Mouse (Mus musculus) myocyte (in vitro differentiated cells): Measurements from ENCODE around the gene Steap2. TPM values are rescaled to one million over a fixed set of nuclear protein-coding genes. Genes with fewer than 3 reads are reported as not detected.

Experiments
- H3K27me3 ChIP-seq: one replicate; pipeline ENCODE4 v1.6.1; 2011; ENCODE audit not compliant: control insufficient read depth, insufficient read depth, insufficient read length
- H3K36me3 ChIP-seq: one replicate; pipeline ENCODE4 v1.6.1; 2011; ENCODE audit not compliant: control insufficient read depth, insufficient read depth
- H3K4me2 ChIP-seq: one replicate; pipeline ENCODE4 v1.6.1; 2011; ENCODE audit warnings: low read depth, control low read depth
- H3K4me3 ChIP-seq: one replicate; pipeline ENCODE4 v1.5.1; 2011; ENCODE audit warnings: mild to moderate bottlenecking, control low read depth, moderate library complexity
- H3K79me2 ChIP-seq: one replicate; pipeline ENCODE4 v1.6.1; 2011; ENCODE audit not compliant: control insufficient read depth, insufficient read depth
- H3ac ChIP-seq: one replicate; pipeline ENCODE4 v1.6.1; 2011; ENCODE audit not compliant: control insufficient read depth, insufficient read length
- CEBPB ChIP-seq: IDR thresholded peaks from 2 replicates; pipeline ENCODE4 v1.6.1; 2011; ENCODE audit warnings: mild to moderate bottlenecking, moderate library complexity; ENCODE audit not compliant: poor library complexity, insufficient read depth, severe bottlenecking
- E2F4 ChIP-seq: IDR thresholded peaks from one replicate; pipeline ENCODE4 v1.6.1; 2011; ENCODE audit warnings: mild to moderate bottlenecking, control low read depth, moderate library complexity; ENCODE audit not compliant: insufficient read depth
- MAX ChIP-seq: IDR thresholded peaks from one replicate; pipeline ENCODE4 v1.6.1; 2011; ENCODE audit warnings: low read depth, mild to moderate bottlenecking, control low read depth
- MYOD1 ChIP-seq, 3 experiments: IDR thresholded peaks; one replicate each; pipeline ENCODE4 v1.6.1; 2011; ENCODE audit warnings: control low read depth in 2 of 3, low read depth in 2 of 3, mild to moderate bottlenecking in 2 of 3, moderate library complexity in 1 of 3; ENCODE audit not compliant: insufficient read length in 2 of 3, control insufficient read depth in 1 of 3
- MYOG ChIP-seq, 3 experiments: IDR thresholded peaks; one replicate each; pipeline ENCODE4 v1.6.1; 2011; ENCODE audit warnings: control low read depth in 2 of 3, low read depth in 2 of 3, mild to moderate bottlenecking in 2 of 3; ENCODE audit not compliant: insufficient read length in 2 of 3, control insufficient read depth in 1 of 3, insufficient read depth in 1 of 3
- POLR2A ChIP-seq: IDR thresholded peaks from one replicate; pipeline ENCODE4 v1.6.1; 2011; ENCODE audit warnings: low read depth, mild to moderate bottlenecking, control low read depth, moderate library complexity; ENCODE audit not compliant: insufficient read length
- POLR2AphosphoS2 ChIP-seq: IDR thresholded peaks from one replicate; pipeline ENCODE4 v1.6.1; 2011; ENCODE audit warnings: low read depth, control low read depth; ENCODE audit not compliant: insufficient read length
- REST ChIP-seq: IDR thresholded peaks from one replicate; pipeline ENCODE4 v1.6.1; 2011; ENCODE audit warnings: mild to moderate bottlenecking, control low read depth, moderate library complexity; ENCODE audit not compliant: insufficient read depth, insufficient read length
- SRF ChIP-seq: IDR thresholded peaks from one replicate; pipeline ENCODE4 v1.6.1; 2011; ENCODE audit warnings: low read depth; ENCODE audit not compliant: control insufficient read depth, insufficient read length
- TCF12 ChIP-seq: IDR thresholded peaks from one replicate; pipeline ENCODE4 v1.6.1; 2011; ENCODE audit warnings: mild to moderate bottlenecking, control low read depth; ENCODE audit not compliant: poor library complexity, insufficient read depth, severe bottlenecking
- TCF3 ChIP-seq: IDR thresholded peaks from one replicate; pipeline ENCODE4 v1.6.1; 2011; ENCODE audit warnings: low read depth, control low read depth; ENCODE audit not compliant: insufficient read length
- USF1 ChIP-seq: IDR thresholded peaks from one replicate; pipeline ENCODE4 v1.6.1; 2011; ENCODE audit warnings: low read depth, mild to moderate bottlenecking, control low read depth, moderate library complexity
- polyA plus RNA-seq: library from polyadenylated mRNA; unstranded; fragments of >200 nt; fragmentation: generic; extraction: Trizol; gene quantifications from one replicate; pipeline ENCODE4 v1.2.1, GENCODE M21; 2012; ENCODE audit warnings: missing spikeins

Steap2 gene
- polyA plus RNA-seq, 1 experiment: 15.5 TPM

GRCm38 (mm10) chr5:5676082-5676481 lies 18.3 kb downstream of the Steap2 start:
- no peak overlapping the region for H3ac ChIP-seq
- no peak overlapping the region for H3K4me2 ChIP-seq
- no peaks in the 10 kb centered on the region for H3K79me2 ChIP-seq
- peaks cover 32% of the 10 kb centered on the region for H3K36me3 ChIP-seq
- no peaks in the 10 kb centered on the region for H3K27me3 ChIP-seq
- H3K4me3 ChIP-seq: no peak overlapping the region
- TF ChIP-seq MAX (no peak), MYOD1 (IDR thresholded peaks at IDR 0.05; ENCODE audit: control insufficient read depth in 1 of 3, insufficient read length in 2 of 3, low read depth in 2 of 3) (peak in 2 of 3 experiments; percentile 88 to 89), MYOG (IDR thresholded peaks at IDR 0.05; ENCODE audit: control insufficient read depth in 1 of 3, insufficient read depth in 1 of 3, insufficient read length in 2 of 3, low read depth in 2 of 3) (no peak)

DNA sequence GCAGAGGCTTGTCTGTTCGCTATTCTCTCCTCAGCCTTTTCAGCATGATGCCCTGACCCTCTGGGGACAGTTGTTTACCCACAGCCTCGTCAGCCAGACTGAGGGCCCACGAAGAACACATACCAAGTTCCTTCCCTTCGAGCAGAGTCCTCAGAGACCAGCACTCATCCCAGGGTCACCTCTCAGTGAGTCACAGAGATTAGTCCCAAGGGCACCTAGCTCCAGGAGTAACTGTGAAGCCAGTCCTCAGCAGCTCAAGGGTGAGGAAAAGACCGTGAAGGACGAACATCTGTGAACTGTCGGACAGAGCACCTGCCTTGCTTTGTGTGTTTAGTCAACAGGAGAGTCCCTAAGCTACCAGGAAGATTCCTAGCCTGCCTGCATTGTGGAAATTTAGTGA lies 25.5 kb downstream of the Steap2 start:
- H3K4me2 ChIP-seq: no peak overlapping the region
- TF ChIP-seq MYOG (IDR thresholded peaks at IDR 0.05; ENCODE audit: control insufficient read depth in 1 of 3, insufficient read depth in 1 of 3, insufficient read length in 2 of 3, low read depth in 2 of 3) (no peak), SRF (no peak), CEBPB (no peak), REST (no peak), POLR2A (no peak), E2F4 (no peak), MYOD1 (IDR thresholded peaks at IDR 0.05; ENCODE audit: control insufficient read depth in 1 of 3, insufficient read length in 2 of 3, low read depth in 2 of 3) (no peak), USF1 (no peak), MAX (no peak), TCF12 (no peak)
- no peak overlapping the region for H3ac ChIP-seq
- no peaks in the 10 kb centered on the region for H3K79me2 ChIP-seq
- H3K4me3 ChIP-seq: no peak overlapping the region
- H3K27me3 ChIP-seq: no peaks in the 10 kb centered on the region
- peaks cover 21% of the 10 kb centered on the region for H3K36me3 ChIP-seq

- Histone ChIP-seq H3K4me3 (peak overlapping the region; percentile 33), H3ac (peak overlapping the region; percentile 45), H3K4me2 (peak overlapping the region; percentile 95), H3K79me2 (no peaks in the 10 kb centered on the region), H3K27me3 (no peaks in the 10 kb centered on the region), H3K36me3 (peaks cover 4% of the 10 kb centered on the region)
- TF ChIP-seq MYOD1 (IDR thresholded peaks at IDR 0.05; ENCODE audit: control insufficient read depth in 1 of 3, insufficient read length in 2 of 3, low read depth in 2 of 3) (no peak), TCF12 (no peak), MYOG (IDR thresholded peaks at IDR 0.05; ENCODE audit: control insufficient read depth in 1 of 3, insufficient read depth in 1 of 3, insufficient read length in 2 of 3, low read depth in 2 of 3) (no peak), MAX (no peak), USF1 (no peak), TCF3 (no peak), REST (no peak), POLR2A (no peak), SRF (no peak), CEBPB (no peak), E2F4 (no peak), POLR2AphosphoS2 (no peak)
Observed at GRCm38 (mm10) chr5:5664371-5664926, 29.9 kb downstream of the Steap2 start.

- H3K36me3 ChIP-seq: peaks cover 4% of the 10 kb centered on the region
- no peaks in the 10 kb centered on the region for H3K27me3 ChIP-seq
- TF ChIP-seq USF1: no peak
- no peak for TF ChIP-seq MAX
- no peak for TF ChIP-seq E2F4
- TF ChIP-seq POLR2AphosphoS2: peak; percentile 75
- TF ChIP-seq MYOG (IDR thresholded peaks at IDR 0.05; ENCODE audit: control insufficient read depth in 1 of 3, insufficient read depth in 1 of 3, insufficient read length in 2 of 3, low read depth in 2 of 3): no peak
- peak; percentile 21 for TF ChIP-seq POLR2A
- no peak for TF ChIP-seq TCF3
- TF ChIP-seq CEBPB: no peak
- no peak for TF ChIP-seq TCF12
- no peak for TF ChIP-seq REST
- no peak for TF ChIP-seq SRF
- peak in 1 of 3 experiments; percentile 5 for TF ChIP-seq MYOD1 (IDR thresholded peaks at IDR 0.05; ENCODE audit: control insufficient read depth in 1 of 3, insufficient read length in 2 of 3, low read depth in 2 of 3)
- peak within 1 kb of the TSS; percentile 45 for H3ac ChIP-seq
- peak within 1 kb of the TSS; percentile 95 for H3K4me2 ChIP-seq
- no peaks in the 10 kb centered on the region for H3K79me2 ChIP-seq
- peak within 1 kb of the TSS; percentile 33 for H3K4me3 ChIP-seq
Observed at GRCm38 (mm10) chr5:5663655-5664370, 30.6 kb downstream of the Steap2 start, which contains the start of gene Cfap69. Cfap69 (minus strand) TSS chr5:5664239.

- H3K79me2 ChIP-seq: no peaks in the 10 kb centered on the region
- TF ChIP-seq MYOD1 (IDR thresholded peaks at IDR 0.05; ENCODE audit: control insufficient read depth in 1 of 3, insufficient read length in 2 of 3, low read depth in 2 of 3): no peak
- no peak for TF ChIP-seq POLR2A
- TF ChIP-seq TCF3: no peak
- TF ChIP-seq USF1: no peak
- no peak for TF ChIP-seq MAX
- no peak for TF ChIP-seq REST
- TF ChIP-seq MYOG (IDR thresholded peaks at IDR 0.05; ENCODE audit: control insufficient read depth in 1 of 3, insufficient read depth in 1 of 3, insufficient read length in 2 of 3, low read depth in 2 of 3): no peak
- H3ac ChIP-seq: peak overlapping the region; percentile 45
- peak overlapping the region; percentile 95 for H3K4me2 ChIP-seq
- H3K27me3 ChIP-seq: no peaks in the 10 kb centered on the region
- H3K36me3 ChIP-seq: peaks cover 3% of the 10 kb centered on the region
- peak overlapping the region; percentile 33 for H3K4me3 ChIP-seq
Observed at GRCm38 (mm10) chr5:5663057-5663456, 31.3 kb downstream of the Steap2 start.
